Mouse (Mus musculus) stomach, postnatal 0 days (tissue): Measurements from ENCODE around the gene Ssbp1. TPM values are rescaled to one million over a fixed set of nuclear protein-coding genes. Genes with fewer than 3 reads are reported as not detected.
A peak's percentile ranks its signal among the peaks of the same experiment; 100 is the strongest.

Experiments
- ATAC-seq: fragments of 200-750 bp; cut with Nextera tagmentation; 2 replicates; pipeline ENCODE4 v1.8.0; 2017; ENCODE audit not compliant: low FRiP score, low TSS enrichment
- DNase-seq: peaks from one replicate; pipeline ENCODE4 v3.0.0-alpha.2; 2016; ENCODE audit warnings: low spot score
- H3K27ac ChIP-seq: fragments of 300-500 bp; sonication (generic); replicated peaks from 2 replicates; pipeline ENCODE4 v1.5.1; 2014; ENCODE audit warnings: mild to moderate bottlenecking, control low read depth
- H3K27me3 ChIP-seq: fragments of 300-500 bp; sonication (generic); 2 replicates; pipeline ENCODE4 v1.6.1; 2014; ENCODE audit warnings: low read length; ENCODE audit not compliant: control insufficient read depth, insufficient read depth
- H3K36me3 ChIP-seq: fragments of 300-500 bp; sonication (generic); 2 replicates; pipeline ENCODE4 v1.6.1; 2014; ENCODE audit warnings: low read length, mixed read lengths; ENCODE audit not compliant: control insufficient read depth, insufficient read depth
- H3K4me1 ChIP-seq: fragments of 300-500 bp; sonication (generic); replicated peaks from 2 replicates; pipeline ENCODE4 v1.6.1; 2014; ENCODE audit warnings: antibody characterized with exemption; ENCODE audit not compliant: control insufficient read depth, insufficient read depth
- H3K4me2 ChIP-seq: fragments of 300-500 bp; sonication (generic); replicated peaks from 2 replicates; pipeline ENCODE4 v1.6.1; 2014; ENCODE audit warnings: low read depth, mild to moderate bottlenecking, control low read depth, moderate library complexity
- H3K4me3 ChIP-seq: fragments of 300-500 bp; sonication (generic); 2 replicates; pipeline ENCODE4 v1.5.1; 2014; ENCODE audit warnings: low read depth, low read length, control low read depth
- H3K9ac ChIP-seq: fragments of 300-500 bp; sonication (generic); 2 replicates; pipeline ENCODE4 v1.6.1; 2014; ENCODE audit warnings: mild to moderate bottlenecking, low read length, control low read depth, mixed read lengths
- H3K9me3 ChIP-seq: fragments of 300-500 bp; sonication (generic); 2 replicates; pipeline ENCODE4 v1.6.1; 2016; ENCODE audit warnings: low read length; ENCODE audit not compliant: control insufficient read depth
- CTCF ChIP-seq: IDR thresholded peaks from 2 replicates; pipeline ENCODE4 v1.5.1; 2016; ENCODE audit warnings: antibody characterized with exemption, low read depth, mild to moderate bottlenecking, moderate library complexity
- EP300 ChIP-seq: optimal IDR thresholded peaks from 2 replicates; pipeline ENCODE3; 2016; ENCODE audit warnings: antibody characterized with exemption
- WGBS: fragments of 180-500 bp; shearing (Covaris S2); extraction: QIAGEN DNeasy Blood & Tissue Kit; methylation state at CpG from one replicate; pipeline ENCODE4 v1.1.7; 2014; 5-methylcytosine and 5-hydroxymethylcytosine counted together
- polyA plus RNA-seq: library from polyadenylated mRNA; unstranded; fragments of >200 nt; fragmentation: Nextera tagmentation; extraction: Ambion mirVana; gene quantifications from 2 replicates; pipeline ENCODE4 v1.2.1, GENCODE M21; 2015

Ssbp1 gene
- polyA plus RNA-seq, 1 experiment from 2014 or later: 93.6 TPM

DNA sequence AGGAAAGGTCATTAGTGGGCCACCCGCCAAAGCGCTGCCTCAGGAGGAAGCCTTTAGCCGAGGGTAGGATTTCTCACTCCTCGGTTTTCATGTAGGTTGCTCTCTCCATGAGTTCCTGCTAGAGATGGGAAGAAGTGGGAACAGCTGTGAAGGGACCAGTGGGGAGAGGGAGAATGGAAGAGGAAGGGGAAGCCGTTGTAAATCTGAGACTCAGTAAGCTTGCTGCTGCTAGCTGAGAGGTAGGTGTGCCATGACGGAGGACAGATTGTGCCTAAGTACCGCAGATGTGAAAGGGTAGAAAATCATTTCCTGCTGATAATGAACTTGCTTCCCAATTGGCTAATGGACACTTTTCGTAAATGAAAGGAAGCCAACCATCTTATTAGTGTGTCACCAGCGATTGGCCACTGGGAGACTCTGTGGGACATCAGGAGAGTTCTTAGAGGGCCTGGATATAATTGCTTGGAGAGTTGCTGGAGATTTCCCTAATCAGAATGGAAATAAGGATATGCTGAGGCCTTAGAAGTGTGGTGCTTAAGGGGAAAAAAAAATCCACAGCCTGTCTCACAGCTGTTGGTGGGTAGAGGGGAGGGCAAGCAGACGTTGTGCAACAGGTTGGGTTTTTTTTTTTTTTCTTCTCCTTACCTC, 27.7 kb upstream of the Ssbp1 start:
- no peak for ATAC-seq
- no peak for DNase-seq
- TF ChIP-seq CTCF (no peak), EP300 (no peak)
- no peak overlapping the region for H3K27ac ChIP-seq
- no peak overlapping the region for H3K4me3 ChIP-seq
- H3K4me1 ChIP-seq: no peaks in the 10 kb centered on the region
- no peak overlapping the region for H3K9ac ChIP-seq
- H3K36me3 ChIP-seq: no peaks in the 10 kb centered on the region
- no peaks in the 10 kb centered on the region for H3K27me3 ChIP-seq
- H3K9me3 ChIP-seq: no peaks in the 10 kb centered on the region
- no peak overlapping the region for H3K4me2 ChIP-seq
- 35% methylated on average over 10 of the region's 10 CpGs for WGBS

DNA sequence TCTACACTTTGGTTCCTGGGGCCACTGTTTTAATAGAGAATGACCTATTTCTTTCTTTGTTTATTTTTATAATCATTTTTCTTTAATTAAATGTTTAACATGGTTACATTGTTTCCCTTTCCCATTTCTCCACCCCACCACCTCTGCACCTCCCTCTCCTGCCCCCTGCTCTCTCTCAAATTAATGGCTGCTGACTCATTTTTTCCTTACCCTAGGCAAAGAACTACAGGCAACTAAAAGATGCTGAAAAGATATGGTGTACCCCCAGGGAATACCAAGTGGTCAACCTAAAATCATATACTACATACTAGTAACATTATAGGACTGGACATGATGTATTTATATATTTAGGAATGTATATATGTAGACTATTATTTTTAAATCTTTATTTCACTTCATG, 22.5 kb upstream of the Ssbp1 start:
- no peak overlapping the region for H3K27ac ChIP-seq
- ATAC-seq: no peak
- H3K27me3 ChIP-seq: no peaks in the 10 kb centered on the region
- no peak overlapping the region for H3K4me2 ChIP-seq
- DNase-seq: no peak
- no peak overlapping the region for H3K4me3 ChIP-seq
- H3K9ac ChIP-seq: no peak overlapping the region
- H3K36me3 ChIP-seq: no peaks in the 10 kb centered on the region
- no peak for TF ChIP-seq CTCF
- no peak for TF ChIP-seq EP300
- H3K4me1 ChIP-seq: no peaks in the 10 kb centered on the region
- no peaks in the 10 kb centered on the region for H3K9me3 ChIP-seq

DNA sequence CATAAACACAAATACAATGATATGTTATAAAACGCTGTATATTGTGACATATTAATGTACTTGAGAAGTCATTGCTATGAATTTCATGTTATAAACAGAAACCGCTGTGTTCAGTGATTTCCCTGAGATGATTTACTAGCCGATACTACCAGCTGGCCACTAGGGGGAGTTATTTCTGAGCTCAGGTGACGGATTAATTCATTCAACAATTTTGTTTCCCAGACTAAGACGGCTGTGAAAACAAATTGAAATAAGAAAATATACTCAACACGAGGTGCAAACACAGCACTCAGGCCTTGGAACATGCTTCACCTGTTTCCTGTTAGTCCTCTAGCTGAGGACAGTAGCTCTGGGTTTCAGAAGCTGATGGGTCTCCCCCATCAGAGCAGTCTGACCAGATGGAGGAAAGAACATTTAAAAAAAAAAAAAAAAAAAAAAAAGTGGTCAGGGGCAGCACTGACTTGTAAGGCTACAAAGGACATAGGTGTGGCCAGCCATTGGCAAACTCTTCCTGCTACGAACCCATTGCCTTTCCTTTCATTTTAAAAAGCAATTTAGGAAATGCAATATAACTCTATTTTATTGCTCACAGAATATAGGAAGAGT, 16.6 kb upstream of the Ssbp1 start:
- H3K27ac ChIP-seq: no peak overlapping the region
- no peak overlapping the region for H3K4me2 ChIP-seq
- H3K27me3 ChIP-seq: no peaks in the 10 kb centered on the region
- no peaks in the 10 kb centered on the region for H3K4me1 ChIP-seq
- no peak for DNase-seq
- no peak overlapping the region for H3K9ac ChIP-seq
- H3K36me3 ChIP-seq: no peaks in the 10 kb centered on the region
- WGBS: 22% methylated on average over 7 of the region's 7 CpGs
- no peak overlapping the region for H3K4me3 ChIP-seq
- no peak for ATAC-seq
- TF ChIP-seq EP300 (no peak), CTCF (peak; percentile 68)
- H3K9me3 ChIP-seq: no peaks in the 10 kb centered on the region

DNA sequence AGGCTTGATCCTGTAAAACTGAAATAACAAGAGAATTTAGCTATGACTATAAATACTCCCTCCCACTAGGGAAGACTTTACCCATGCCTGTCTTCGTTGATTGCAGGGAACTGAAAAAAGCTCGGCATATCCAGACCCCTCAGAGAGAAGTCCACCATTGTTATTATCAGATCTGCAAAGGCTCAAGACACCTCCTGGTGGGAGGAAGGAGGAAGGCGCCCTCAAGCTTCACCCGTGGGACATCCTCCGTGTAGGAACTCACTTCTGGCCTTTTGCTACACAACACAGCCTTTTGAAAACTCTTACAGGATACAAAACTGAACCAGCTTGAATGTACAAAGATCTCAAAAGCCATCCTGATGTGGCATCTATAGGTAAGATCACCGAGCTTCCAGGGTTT, 5.4 kb upstream of the Ssbp1 start:
- H3K4me1 ChIP-seq: no peaks in the 10 kb centered on the region
- no peak overlapping the region for H3K4me3 ChIP-seq
- no peak for DNase-seq
- no peak overlapping the region for H3K9ac ChIP-seq
- TF ChIP-seq CTCF: peak; percentile 60
- no peak for TF ChIP-seq EP300
- no peak overlapping the region for H3K27ac ChIP-seq
- H3K9me3 ChIP-seq: no peaks in the 10 kb centered on the region
- no peaks in the 10 kb centered on the region for H3K27me3 ChIP-seq
- 47% methylated on average over 6 of the region's 6 CpGs for WGBS
- H3K36me3 ChIP-seq: no peaks in the 10 kb centered on the region
- ATAC-seq: no peak
- no peak overlapping the region for H3K4me2 ChIP-seq

DNA sequence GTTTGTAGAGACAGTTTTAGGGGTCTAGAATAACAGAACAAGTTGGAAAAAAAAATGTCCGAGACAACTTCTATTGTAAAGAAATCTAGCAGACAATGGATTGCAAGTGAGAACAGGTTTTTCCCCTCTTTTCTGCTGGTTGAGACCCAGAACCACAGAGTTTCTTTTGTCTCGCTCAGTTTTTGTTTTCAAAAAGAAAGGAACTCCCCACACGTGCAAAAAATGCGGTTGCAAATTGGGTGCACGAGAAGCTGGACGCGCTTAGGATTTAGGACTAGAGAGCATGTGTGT, 513 bp downstream of the Ssbp1 start:
- peak overlapping the region; percentile 88 for H3K9ac ChIP-seq
- H3K4me2 ChIP-seq: peak overlapping the region; percentile 75
- no peaks in the 10 kb centered on the region for H3K4me1 ChIP-seq
- peak overlapping the region; percentile 94 for H3K27ac ChIP-seq
- TF ChIP-seq EP300 (no peak), CTCF (no peak)
- H3K4me3 ChIP-seq: peak overlapping the region; percentile 81
- H3K9me3 ChIP-seq: no peaks in the 10 kb centered on the region
- no peaks in the 10 kb centered on the region for H3K27me3 ChIP-seq
- peaks cover 15% of the 10 kb centered on the region for H3K36me3 ChIP-seq
- DNase-seq (no peak), ATAC-seq (no peak)
- under 1% methylated on average over 7 of the region's 7 CpGs for WGBS

DNA sequence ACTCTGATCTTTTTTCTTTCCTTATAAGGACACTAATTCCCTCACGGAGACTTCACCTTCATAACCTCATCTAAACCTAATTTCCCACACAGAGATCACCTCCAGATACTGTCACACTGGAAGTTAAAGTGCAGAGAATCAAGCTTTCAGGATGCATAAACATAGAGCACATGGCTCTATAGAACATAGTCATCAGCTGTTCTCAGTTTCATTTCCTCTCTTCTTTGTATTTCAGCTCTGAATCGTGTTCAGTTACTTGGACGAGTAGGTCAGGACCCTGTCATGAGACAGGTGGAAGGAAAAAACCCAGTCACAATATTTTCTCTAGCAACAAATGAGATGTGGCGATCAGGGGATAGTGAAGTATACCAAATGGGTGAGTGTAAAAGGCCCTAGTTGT, 5.0 kb downstream of the Ssbp1 start:
- no peak overlapping the region for H3K4me3 ChIP-seq
- no peaks in the 10 kb centered on the region for H3K4me1 ChIP-seq
- H3K9ac ChIP-seq: no peak overlapping the region
- H3K4me2 ChIP-seq: no peak overlapping the region
- H3K27me3 ChIP-seq: no peaks in the 10 kb centered on the region
- no peak overlapping the region for H3K27ac ChIP-seq
- no peak for ATAC-seq
- WGBS: 88% methylated on average over 4 of the region's 4 CpGs
- DNase-seq: no peak
- H3K36me3 ChIP-seq: peaks cover 21% of the 10 kb centered on the region
- no peak for TF ChIP-seq CTCF
- no peak for TF ChIP-seq EP300
- no peaks in the 10 kb centered on the region for H3K9me3 ChIP-seq
